Mouse (Mus musculus): ENCODE results near the gene Ephb1.

DNA sequence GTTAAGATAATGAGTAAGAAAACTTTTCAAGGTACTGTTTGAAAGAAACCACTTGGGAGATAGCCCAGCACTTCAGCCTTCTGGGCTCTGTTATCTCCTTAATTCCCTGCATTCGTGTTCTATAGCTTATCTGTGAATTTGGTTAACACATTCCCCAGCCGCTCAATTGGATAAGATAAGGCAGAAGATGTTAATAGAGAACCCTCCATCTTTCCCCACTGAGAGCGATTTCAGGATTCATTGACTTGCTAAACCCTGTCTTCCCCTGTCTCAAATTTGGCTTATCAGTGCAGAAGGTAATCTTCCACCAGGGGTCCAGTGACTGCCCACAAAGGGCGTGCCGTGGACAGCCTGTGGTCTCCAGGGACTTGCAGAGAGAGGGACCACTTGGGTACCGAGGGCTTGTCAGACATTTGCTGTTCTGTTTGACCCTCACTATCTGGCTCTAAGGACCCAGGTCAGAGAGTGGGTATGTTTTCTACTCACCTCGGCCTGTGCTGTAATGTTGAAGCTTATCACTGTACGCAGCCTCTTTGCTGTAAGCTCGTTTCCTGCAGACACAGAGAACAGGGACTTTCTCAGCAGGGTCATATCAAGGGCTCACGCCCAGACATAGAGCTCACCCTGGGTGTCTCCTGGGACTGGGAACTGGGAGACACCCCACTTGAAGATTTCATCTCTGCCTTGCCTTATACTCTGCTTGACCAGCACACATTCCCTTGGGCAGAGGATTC lies 358.9 kb downstream of the Ephb1 start:
- TF ChIP-seq SIN3A (IDR thresholded peaks at IDR 0.05; ENCODE audit: low read length), result no peak
- TF ChIP-seq ZMIZ1 (IDR thresholded peaks at IDR 0.05; ENCODE audit: low read depth, low read length), result no peak
- no peak for TF ChIP-seq MAFK (IDR thresholded peaks at IDR 0.05; ENCODE audit: insufficient replicate concordance, low read length)
- TF ChIP-seq USF1 (IDR thresholded peaks at IDR 0.05; ENCODE audit: low read depth, low read length), result no peak
- TF ChIP-seq CTCF (conservative IDR thresholded peaks at IDR 0.05 in 1 of 2, IDR thresholded peaks at IDR 0.05 in 1 of 2; ENCODE audit: low read depth in 2 of 2, low read length in 2 of 2), result no peak
- TF ChIP-seq POLR2AphosphoS2 (IDR thresholded peaks at IDR 0.05; ENCODE audit: low read depth, low read length), result no peak
- TF ChIP-seq NELFE (IDR thresholded peaks at IDR 0.05; ENCODE audit: low read depth, low read length), result no peak
- TF ChIP-seq ZNF384 (IDR thresholded peaks at IDR 0.05; ENCODE audit: low read depth, low read length), result no peak
- no peak for TF ChIP-seq POLR2A (IDR thresholded peaks at IDR 0.05; ENCODE audit: low read depth, low read length)
- no peak for TF ChIP-seq E2F4 (IDR thresholded peaks at IDR 0.05; ENCODE audit: insufficient replicate concordance, low read depth, low read length)
- TF ChIP-seq JUN (IDR thresholded peaks at IDR 0.05; ENCODE audit: insufficient read depth, low read depth, low read length), result no peak

All from CH12.LX (cell line).